Mouse (Mus musculus) liver, adult 2 months (tissue): ENCODE data around the gene Scg5.

Experiments used
- CTCF ChIP-seq: fragments of 200-500 bp; IDR thresholded peaks from 2 replicates; pipeline ENCODE4 v1.5.1; 2011; ENCODE audit warnings: low read depth, low read length, control low read depth
- POLR2A ChIP-seq: fragments of 200-500 bp; IDR thresholded peaks from 2 replicates; pipeline ENCODE4 v1.6.1; 2011; ENCODE audit warnings: low read length, control low read depth; ENCODE audit not compliant: insufficient read depth; ENCODE audit errors: extremely low read depth

GRCm38 (mm10) chr2:113845081-113845480 lies 16.2 kb upstream of the Scg5 start:
- TF ChIP-seq CTCF (no peak), POLR2A (no peak)
